Mouse (Mus musculus) small intestine, adult 2 months (tissue): ENCODE data around the gene Ppa1.

Experiments used
- CTCF ChIP-seq: fragments of 200-500 bp; IDR thresholded peaks from 2 replicates; pipeline ENCODE4 v1.5.1; 2012; ENCODE audit warnings: low read depth, mild to moderate bottlenecking, control low read depth, inconsistent platforms, low read length, moderate library complexity, mixed read lengths; ENCODE audit not compliant: insufficient replicate concordance, insufficient read length; ENCODE audit errors: extremely low read depth
- POLR2A ChIP-seq: fragments of 200-500 bp; IDR thresholded peaks from 2 replicates; pipeline ENCODE4 v1.6.1; 2012; ENCODE audit warnings: low read depth, mild to moderate bottlenecking, control low read depth, inconsistent platforms, low read length, moderate library complexity

DNA sequence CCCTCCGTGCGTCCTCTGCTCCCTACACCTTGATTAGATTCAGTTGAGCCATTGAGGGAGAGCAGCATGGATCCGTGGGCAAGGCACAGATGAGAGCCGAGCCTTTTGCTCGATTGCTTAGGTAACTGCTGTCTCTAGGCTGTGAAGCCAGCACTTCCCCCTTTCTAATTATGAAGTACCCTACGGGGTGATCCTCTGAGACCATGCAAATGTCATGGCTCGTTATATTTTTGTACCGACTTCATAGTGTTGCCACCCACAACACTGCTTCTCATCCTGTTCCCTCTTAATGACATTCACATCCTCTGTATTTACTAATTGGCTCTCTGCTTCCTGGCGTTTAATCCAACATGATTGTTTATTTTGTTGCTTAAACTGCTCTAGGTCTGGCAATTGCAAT is 26.7 kb upstream of the Ppa1 start:
- no peak for TF ChIP-seq CTCF
- TF ChIP-seq POLR2A, result no peak
